Mouse (Mus musculus) embryo, embryonic 9.5 days (tissue): ENCODE measurements around the gene Ms4a15.

Experiments
- DNase-seq: peaks from one replicate; pipeline ENCODE4 v3.0.0-alpha.2; 2017; ENCODE audit errors: extremely low spot score

Gene Ms4a15

DNA sequence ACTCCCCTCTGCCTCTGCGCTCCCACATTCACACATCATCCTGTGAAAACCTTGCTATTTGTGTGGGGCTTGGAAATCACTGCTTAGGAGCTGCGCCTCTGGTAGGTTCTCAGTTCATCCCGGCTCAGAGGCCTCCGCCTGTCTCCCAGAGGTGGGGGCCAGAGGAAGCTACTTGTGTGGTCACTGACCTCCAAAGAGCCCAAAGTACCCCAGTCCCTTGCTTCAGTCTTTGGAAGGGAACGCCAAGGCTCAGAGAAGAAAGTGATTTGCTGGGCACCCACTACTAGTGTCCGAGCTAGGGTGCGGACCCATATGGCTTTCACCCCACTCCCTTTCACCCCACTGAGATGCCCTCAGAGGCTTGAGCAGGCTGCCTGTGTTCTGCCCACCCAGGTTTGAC is at the start of gene Ms4a15:
Gene Ms4a15, minus strand, starts transcription at position 101 of the 400 bp plus-strand sequence.
- no peak for DNase-seq

DNA sequence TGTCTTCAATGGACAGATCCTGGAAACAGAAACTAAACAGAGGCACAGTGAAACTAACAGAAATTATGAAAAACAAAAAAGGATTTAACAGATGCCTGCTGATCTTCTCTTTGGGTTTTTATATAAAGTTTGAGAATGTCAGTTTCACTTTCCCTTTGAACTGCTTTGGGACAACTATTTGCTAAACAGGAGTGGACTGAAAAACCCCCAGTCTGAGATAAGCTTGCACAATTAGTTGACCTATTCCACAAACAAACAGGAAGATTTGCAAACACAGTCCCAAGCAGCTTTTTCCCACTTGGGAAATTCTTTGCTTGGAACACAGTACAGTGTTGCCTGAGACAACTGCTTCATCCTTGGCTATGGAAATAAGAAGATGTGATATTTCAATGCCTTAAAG is 44.5 kb upstream of the Ms4a15 start:
- no peak for DNase-seq

DNA sequence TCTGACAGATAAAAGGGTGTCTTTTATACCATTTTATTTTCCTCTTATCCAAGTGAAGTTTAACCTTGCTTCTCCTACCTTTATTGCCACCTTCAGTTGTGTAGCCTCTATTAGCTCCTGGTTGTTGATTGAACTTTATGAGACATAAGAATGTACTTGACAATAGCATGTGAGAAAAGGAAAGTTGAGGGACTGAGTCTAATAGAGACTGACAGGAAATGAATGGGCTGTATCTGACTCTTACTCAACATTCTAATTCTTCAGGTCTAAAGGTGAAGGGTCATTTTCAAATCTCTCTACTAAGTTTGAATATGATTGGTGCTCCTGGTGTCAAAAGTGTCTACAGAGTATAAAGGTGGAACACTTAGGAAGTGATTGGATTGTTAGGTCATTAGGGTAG is 29.3 kb upstream of the Ms4a15 start:
- DNase-seq: no peak

DNA sequence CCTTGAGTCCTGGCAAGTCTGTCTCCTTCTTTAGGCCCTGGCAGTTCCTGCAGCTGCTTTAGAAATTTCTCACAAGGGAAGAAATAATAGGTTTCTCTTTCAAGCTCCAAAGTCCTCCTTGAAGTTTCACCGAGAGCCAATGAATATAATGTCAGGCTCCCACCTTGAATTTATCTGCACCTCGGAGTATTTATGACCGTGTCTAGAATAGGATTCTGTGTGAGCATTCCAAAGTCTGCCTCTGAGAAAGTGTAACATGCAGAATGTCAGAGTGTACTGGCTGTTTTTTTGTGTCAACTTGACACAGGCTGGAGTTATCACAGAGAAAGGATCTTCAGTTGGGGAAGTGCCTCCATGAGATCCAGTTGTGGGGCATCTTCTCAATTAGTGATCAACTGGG is 24.8 kb upstream of the Ms4a15 start, which contains the start of gene Ms4a18:
Gene Ms4a18, minus strand, starts transcription at position 141 of the 400 bp plus-strand sequence.
- DNase-seq: no peak

DNA sequence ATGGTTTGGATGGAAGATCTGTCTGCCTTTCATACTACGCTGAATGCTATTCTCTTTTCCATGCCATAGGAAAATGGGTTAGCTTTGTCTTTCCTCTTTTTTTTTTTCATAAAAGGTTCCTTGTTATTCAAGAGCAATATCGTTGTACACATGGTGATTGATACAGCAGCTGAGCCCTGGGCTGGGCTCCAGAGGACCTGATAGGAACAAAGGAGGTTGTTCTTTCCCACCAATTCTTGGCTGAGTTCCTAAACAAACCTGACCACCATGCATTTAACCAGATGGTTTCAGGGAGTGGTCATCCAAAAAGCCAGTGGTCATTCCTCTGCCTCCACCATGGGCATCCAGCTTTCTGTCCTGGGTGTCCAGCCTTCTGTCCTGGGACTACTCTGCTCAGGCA is 24.2 kb upstream of the Ms4a15 start:
- no peak for DNase-seq

DNA sequence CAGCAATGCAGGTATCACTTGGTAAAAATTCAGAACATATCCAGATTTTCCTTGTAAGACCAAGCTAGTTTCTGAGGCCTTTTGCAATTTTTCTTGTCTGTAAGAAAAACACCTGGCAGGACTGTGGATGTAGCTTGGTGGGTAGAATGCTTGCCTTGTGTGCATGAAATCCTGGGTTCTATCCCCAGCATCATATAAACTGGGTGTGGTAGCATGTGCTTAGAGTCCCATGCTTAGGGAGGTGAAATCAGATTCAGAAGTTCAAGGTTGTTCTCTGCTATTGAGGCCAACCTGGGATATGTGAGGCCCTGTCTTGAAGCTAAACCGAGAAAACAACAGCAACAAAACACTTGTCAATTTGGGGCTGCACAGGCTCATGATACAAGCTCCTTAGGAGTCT is 22.9 kb upstream of the Ms4a15 start:
- DNase-seq: no peak

DNA sequence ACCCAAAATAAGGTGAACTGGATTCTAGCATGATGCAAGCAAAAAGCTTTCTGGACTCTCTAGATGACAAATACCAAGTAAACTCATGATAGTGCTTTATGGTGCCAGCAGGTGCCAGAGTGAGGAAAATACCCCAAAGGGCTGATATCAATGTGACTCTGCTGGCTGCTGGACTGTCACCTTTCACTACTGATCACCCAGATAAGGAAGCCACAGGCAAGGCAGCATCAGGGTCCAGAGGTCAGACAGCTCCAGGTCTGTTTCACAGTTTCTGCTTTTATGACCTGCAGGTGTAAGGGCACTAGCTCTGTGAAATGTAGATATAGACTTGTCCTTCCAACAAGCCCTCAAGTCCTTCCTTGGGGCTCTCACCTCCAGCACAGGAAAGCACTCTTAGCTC is 22.4 kb upstream of the Ms4a15 start:
- no peak for DNase-seq

DNA sequence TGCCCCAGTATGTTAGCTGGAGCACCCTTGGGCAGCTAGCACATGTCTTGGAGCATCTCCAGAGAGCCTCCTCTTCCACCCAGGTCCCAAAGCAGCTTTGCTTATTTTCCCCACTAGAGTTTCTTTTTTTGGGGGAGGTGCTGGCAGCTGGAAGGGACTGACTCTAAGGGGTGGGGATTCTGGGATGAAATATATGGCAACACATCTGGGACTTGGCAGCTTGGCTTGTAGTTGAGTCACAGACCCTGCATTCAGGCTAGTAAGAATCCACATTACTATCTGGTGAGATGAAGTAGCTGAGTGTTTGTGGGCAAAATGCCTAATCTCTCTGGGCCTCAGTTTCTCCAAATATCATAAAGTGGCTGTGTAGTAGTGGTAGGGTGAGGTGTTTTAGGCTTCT is 1.1 kb downstream of the Ms4a15 start:
- DNase-seq: no peak

DNA sequence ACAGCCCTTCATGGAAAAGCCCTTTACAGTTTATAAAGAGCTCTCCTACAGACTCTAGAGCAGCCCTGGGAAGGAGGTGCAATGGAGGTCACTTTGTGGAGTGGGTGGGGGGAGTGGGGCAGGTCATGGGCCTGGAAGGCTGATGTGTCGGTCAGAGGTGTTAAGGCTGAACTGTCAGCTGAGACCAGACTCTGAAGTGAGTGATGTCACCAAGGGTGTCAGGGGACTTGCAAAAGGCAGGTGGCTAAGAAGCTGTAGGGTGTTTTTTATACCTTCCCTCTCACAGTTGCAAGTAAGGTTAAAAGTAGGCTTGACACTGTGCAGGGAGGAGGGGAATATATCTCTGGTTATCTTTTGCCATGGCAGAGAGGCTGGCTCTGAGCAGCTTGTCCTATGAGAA is 2.3 kb downstream of the Ms4a15 start:
- no peak for DNase-seq

DNA sequence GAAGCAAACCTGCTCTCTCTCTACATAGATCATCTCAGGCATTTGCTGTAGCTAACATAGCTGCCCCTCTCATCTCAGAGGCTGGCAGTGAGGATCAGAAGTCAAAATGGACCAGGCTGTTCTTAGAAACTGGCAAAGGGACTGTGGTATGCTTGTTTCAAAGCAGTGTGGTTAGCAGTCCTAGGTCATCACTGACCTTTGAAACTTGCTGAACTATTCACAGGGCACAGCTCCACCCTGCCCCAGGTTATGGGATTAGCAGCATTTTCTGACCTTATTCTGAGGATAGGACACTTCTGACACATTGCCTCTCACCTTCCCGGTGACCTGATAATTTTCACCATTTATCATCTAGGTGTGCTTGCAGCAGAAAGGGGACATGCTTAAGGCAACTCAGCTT is 4.5 kb downstream of the Ms4a15 start:
- no peak for DNase-seq

DNA sequence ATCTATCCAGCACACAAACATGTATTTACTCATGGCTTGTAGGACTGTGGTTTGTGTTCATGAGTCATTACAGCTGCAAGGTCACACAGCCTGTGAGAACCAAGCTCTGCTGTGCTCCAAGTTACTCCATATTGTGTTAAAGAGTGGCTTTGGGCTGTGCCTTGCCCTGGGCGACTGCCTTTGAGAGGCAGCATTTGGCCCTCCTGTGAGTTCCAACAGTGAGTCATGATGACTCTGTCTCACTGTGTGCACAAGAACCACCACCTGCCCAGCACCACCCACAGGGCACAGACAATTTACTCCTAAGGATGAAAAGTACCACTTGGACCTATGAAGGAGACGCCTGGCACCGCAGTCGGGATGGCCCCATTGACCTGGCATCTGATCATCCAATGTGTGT is 7.2 kb downstream of the Ms4a15 start:
- no peak for DNase-seq

DNA sequence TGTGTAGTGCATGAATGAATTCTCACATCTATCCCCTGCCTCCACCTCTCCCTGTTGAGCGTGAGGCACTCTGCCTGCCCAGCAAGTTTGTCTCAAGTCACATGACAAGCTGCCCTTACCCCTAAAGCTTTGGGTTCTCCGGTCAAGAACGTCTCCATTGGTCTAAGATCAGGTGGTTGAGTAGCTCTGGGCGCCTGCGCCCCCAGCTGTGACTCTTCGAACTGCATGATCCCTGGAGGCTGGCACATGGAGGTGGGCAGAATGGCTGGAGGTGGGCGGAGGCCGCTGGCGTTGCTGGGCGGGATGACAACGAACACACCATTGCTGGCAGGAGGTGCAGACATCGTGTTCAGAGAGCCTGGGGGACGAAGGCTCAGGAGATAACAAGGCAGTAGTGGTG is 8.5 kb downstream of the Ms4a15 start:
- no peak for DNase-seq

DNA sequence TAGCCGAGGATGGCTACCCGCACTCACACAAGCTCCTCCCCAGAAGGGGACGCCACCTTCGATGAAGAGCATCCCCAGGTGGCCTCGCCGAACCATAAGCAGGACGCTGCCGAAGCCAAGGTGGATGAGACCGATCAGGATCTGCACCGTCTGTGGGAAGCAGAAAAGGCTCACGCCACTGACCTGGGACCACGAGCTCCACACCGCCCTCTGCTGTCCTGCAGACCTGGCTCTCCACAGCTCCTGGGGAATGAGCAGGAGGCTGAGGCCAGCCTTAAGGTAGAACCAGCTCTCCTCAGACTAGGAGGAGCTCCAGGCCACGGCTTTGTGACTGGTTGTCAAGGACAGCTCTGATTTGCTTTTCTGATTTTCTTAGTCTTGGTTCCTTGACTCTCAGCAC is 9.9 kb downstream of the Ms4a15 start:
- peak; percentile 29 for DNase-seq

DNA sequence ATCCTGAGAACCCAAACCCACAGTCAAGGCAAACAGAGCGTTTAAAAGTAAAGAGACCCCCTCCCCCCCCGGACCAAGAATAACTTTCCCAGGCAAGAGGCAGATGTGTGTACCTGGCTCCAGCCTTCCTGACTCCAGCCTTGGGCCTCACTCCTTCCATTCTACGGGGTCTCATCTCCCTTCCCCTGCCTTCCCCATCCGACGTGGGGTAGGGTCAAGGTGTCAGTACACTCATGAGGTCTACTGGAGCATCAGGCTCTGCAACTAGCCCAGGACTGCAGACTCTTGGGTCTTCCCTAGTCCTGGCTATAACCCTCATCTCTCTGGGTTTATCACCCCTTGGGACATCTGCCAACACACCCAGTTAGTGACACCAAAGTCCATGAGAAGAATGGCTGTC is 12.8 kb downstream of the Ms4a15 start:
- DNase-seq: no peak

DNA sequence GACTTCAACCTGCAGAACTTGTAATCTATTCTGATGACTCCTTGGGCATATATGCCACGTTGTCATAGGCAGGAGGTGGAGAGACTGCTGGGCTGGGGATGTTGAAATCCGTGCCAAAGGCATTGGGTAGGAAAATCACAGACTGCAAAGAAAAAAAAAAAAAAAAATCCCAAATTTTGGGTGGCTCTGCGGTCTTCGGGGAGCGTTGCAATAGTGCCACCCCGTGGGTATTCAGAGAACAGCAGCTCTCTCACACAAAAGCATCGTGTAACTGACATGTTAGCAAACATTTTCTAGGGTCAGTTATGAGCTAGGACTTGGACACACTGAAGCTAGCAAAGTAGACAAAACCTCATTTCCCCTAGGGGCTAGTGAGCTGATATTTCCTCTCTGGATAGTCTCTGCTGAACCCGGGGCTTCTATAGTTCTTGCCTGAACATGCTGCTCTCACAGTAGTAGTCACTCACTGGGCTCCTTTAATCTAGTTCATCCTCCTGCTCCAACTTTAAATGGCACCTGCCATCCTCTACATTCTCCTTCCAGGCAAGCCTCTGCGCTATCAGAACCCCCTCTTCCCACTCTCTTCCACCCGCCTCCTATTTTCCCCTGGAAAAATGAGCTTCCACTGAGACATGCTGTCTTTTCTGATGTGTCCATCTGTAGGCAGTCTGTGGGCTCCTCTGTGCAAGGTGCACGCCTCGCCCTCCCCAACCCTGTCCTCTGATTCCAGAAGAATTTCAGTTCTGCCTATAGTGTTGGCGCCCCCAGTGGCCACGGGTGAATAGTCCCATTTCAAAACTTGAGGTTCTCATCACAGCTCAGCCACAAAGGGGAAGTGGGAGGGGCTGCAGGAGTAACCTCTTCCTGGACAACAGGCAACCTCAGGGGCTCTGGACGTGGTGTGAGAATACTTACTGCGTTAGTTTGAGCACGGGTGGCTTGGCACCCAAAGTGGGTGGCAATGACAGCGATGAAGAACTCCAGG is 13.6 kb downstream of the Ms4a15 start:
- peak; percentile 73 for DNase-seq

DNA sequence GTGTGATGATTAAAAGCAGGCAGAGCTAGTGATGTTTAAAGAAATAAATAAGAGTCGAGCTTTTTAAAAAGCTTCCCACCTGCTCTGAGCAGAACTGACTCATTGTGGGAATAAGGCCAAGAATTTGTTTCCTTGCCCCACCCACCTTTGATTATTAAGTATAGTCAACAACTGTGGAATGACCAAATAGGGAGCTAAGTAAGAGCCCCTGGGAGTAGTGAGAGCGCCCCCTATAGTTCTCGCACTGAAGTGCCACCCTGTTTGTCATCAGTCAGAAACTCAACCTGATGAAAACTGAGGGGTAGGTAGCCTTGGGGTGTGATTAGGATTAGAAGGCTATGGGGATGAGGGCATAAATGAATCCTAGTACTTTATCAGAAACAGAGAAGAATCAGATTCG is 16.7 kb downstream of the Ms4a15 start:
- no peak for DNase-seq

DNA sequence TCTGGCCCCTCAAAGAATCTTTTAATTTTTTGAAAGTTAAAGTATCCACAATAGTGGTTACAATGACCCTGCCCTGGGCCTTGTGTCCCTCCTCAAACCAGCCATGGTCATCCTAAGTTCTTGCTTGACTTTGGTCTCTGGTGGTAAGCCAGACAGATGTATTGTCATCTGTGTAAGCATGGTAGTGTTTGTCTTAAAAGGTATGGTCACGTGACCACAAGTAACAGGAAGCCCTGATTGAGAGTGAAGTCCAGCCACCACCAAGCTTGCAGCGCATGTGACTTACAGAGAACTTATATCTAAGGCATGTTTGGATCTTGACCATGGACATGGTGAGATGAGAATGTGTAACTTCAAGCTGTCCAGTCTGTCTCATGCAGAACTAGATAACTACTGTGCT is 17.9 kb downstream of the Ms4a15 start:
- no peak for DNase-seq

DNA sequence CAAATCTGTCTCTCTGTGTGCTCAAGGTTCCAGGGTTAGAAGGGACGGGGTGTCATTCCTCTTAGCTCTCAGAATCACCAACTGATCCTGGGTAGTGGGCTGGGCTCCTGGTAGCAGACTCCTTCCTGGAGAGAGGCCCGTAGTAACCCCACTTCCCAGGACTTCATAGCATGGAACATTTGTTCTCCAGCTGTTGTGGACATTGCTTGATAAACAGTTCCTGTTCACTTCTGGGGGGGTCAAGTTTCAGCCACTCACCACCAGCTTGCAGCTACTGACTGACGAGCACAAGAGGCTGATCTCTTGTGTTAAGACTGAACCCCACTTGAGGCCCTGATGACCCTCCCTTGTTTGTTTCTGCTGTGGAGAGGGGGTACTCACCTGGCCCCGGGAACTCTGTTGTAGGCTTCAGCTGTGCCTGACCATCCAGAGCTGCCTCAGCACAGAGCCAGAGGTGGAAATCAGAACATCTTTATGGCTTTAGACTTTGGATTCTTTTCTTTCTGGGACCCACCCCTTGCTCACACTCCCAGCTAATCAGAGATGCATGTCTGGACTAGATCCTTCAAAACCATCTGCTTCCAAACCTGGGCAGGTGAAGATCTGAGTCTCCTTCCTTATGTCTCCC is 18.7 kb downstream of the Ms4a15 start, which contains the start of gene Ms4a10:
Gene Ms4a10, minus strand, starts transcription at position 433 of the 628 bp plus-strand sequence.
- DNase-seq: no peak

DNA sequence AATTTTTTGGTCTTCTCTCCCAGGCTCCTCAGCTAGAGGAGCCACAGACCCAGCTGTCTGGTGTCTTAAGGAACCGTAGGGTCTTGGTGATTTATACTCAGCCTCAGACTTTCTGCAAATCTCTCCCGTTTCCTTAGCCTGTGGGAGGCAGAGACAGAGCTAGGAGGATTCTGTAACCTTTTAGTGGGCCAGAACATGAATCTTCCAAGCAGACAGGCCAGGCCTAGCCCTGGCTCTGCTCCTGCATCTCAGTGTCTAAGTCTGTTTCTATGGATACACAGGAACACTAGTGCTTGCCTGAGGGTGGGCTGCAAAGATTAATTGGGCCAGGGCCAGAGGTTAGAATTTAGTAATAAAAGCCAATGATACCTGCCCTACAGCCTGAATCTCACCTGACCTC is 19.9 kb downstream of the Ms4a15 start:
- DNase-seq: no peak

DNA sequence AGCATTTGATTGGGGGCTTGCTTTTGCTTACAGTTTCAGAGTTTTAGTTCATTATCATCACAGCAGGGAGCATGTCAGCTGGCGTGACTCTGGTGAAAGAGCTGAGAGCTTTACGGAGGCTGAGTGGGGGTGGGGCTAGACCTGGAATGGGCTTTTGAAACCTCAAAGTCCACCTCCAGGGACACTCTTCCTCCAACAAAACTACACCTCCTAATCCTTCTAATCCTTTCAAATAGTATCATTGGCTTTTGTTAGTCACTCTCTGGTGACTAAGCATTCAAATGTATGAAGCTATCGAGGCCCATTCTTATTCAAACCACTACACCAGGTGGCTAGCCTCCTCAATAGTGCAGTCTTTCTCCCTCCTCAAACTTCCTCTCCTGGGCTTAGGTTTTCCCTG is 20.4 kb downstream of the Ms4a15 start:
- no peak for DNase-seq

DNA sequence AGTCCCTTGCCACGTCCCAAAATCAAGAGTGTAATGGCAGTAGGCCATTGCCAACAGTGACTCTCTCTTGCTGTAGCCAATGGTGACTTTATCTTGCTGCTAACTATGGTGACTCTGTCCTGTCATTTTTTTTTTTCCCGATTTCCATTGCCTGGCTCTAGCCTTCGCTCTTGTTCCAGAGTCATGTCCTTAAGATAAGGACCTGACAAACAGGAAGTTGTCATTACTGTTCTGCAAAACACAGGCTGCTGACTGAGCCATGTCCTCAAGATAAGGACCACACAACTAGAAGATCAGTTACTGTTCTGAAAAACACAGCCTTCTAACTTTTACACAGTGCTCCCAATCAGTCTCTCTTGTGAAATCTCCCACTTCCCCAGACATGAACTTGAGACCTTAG is 22.6 kb downstream of the Ms4a15 start:
- no peak for DNase-seq

DNA sequence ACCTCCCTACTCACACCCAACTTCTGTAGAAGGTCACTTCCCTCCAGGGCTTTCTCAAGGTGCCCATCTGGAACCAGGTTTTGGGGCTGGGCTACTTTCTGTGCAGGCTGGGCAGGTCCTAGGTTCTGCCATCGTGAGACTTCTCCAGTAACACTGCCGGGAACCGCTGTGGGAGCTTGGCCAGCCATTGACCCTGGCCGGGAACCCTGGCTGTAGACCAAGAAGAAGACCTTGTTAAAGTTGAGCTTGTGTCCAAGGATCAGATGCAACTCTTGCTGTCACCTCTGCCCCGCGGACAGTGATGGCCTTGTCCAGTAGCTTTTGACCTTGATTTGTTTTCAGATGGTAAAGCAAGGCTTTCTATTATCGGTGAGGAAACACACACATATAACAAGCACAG is 24.5 kb downstream of the Ms4a15 start:
- DNase-seq: no peak

DNA sequence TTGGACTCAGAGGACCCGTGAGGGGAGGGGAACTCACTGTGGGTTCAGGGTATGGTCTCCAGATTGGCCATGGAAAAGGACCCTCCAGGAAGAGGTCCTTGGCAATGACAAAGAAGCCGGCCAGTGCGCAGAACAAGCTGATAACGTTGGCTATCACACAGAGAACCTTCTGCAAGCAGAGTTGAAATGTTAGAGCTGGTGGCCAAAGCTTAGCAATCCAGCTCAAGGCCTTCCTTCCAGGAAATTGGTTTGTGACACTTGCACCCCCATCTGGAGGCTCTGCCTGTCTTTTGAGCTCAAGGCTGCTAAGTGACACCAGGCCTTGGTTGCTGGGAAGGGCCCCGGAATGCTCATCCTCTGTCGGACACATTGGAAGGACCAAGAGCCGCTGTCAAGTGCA is 27.3 kb downstream of the Ms4a15 start:
- DNase-seq: no peak
